Mouse (Mus musculus) ES-E14 (cell line): ENCODE measurements around the gene Prnp.

Experiments
- CHD2 ChIP-seq: IDR thresholded peaks from 2 replicates; pipeline ENCODE4 v1.6.1; 2014; ENCODE audit warnings: mild to moderate bottlenecking, low read depth, low read length, inconsistent platforms
- HCFC1 ChIP-seq: IDR thresholded peaks from 2 replicates; pipeline ENCODE4 v1.6.1; 2012; ENCODE audit warnings: low read length, inconsistent platforms, borderline replicate concordance; ENCODE audit not compliant: insufficient read depth
- ZC3H11A ChIP-seq: IDR thresholded peaks from 2 replicates; pipeline ENCODE4 v1.6.1; 2012; ENCODE audit warnings: low read depth, mild to moderate bottlenecking, inconsistent platforms, low read length, borderline replicate concordance
- ZNF384 ChIP-seq: IDR thresholded peaks from 2 replicates; pipeline ENCODE4 v1.6.1; 2012; ENCODE audit warnings: low read depth, low read length, inconsistent platforms

- TF ChIP-seq ZC3H11A (no peak), ZNF384 (no peak), HCFC1 (no peak), CHD2 (no peak)
Observed at GRCm38 (mm10) chr2:131862617-131863275, 47.0 kb upstream of the Prnp start.
